In the genomic region with DNA sequence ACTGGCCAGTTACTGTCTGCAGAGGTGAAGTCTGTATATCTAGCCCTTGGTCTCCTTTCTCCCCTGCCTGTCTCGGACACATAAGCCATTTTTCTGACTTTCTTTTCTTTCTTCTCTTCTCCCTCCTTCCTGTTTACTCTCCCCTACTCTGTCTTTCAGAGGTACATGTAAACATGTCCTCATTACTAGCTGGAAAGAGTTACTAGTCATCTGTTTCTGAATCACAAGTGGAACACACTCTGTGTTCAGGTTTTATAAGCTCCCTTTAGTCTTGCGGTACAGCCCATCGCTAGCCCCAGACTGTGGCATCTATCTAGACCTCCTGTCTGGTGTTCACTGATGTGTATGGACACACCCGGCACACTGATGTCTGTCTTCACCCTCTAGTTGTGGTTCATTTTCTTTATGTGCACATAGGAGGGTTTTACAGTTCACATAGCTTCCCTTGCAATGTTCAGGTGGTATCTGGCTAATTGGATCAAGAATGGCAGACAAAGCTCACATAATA, we compare ENCODE assay signal across 16 mouse cellular contexts. TPM values are rescaled to one million over a fixed set of nuclear protein-coding genes. Genes with fewer than 3 reads are reported as not detected.
DNase-seq lines count a peak whose midpoint lies in the region; ATAC-seq lines count a peak whose summit lies in the region.
"Had no signal": no experiment of that assay in that cellular context is flagged by ENCODE, and none has a peak within 500 bp of the region (broad histone marks: within the 10 kb centered on the region; RNA-seq: fewer than 3 reads in every experiment).

No protein-coding gene starts in this region.

- H3K36me3 ChIP-seq in megakaryocyte, embryonic 14.5 days (replicated peaks; ENCODE audit: low read length) = peaks cover 50% of the 10 kb centered on the region

- peak overlapping the region; percentile 59 for H3K4me3 ChIP-seq in megakaryocyte, embryonic 14.5 days (replicated peaks)
- H3K4me3 ChIP-seq: forebrain, embryonic 12.5 days; heart, embryonic 10.5 days had no signal

- peaks cover 79% of the 10 kb centered on the region for H3K4me1 ChIP-seq in megakaryocyte, embryonic 14.5 days

- intact Hi-C loops in left cerebral cortex, postnatal 25 days (cut with DNase I) = no loop called here

- no peaks in the 10 kb centered on the region for H3K9me3 ChIP-seq in megakaryocyte, embryonic 14.5 days
- H3K9me3 ChIP-seq: forebrain, embryonic 12.5 days; heart, embryonic 10.5 days had no signal

- no peaks in the 10 kb centered on the region for H3K27me3 ChIP-seq in megakaryocyte, embryonic 14.5 days (replicated peaks)
- H3K27me3 ChIP-seq: forebrain, embryonic 12.5 days; Patski had no signal

- DNase-seq in liver = peak; percentile 25
- no peak for DNase-seq in thymus, postnatal 14 days
- DNase-seq in left cerebral cortex, postnatal 25 days (ENCODE audit: low spot score in 2 of 2) = no peak
- DNase-seq: adrenal gland, adult 2 months; cerebellum, adult 9-11 months; gastrocnemius, postnatal 10 days; heart, postnatal 36 days; right cerebral cortex, postnatal 14 days; thymus, adult 18-20 months had no signal

- ATAC-seq in megakaryocyte, adult 5-6 weeks (ENCODE audit: poor library complexity, severe bottlenecking) = no peak
- ATAC-seq in common myeloid progenitor, adult 5-6 weeks (replicated peaks; ENCODE audit: low read depth, poor library complexity, severe bottlenecking) = 0 out of 2 replicates have a peak, but pooled peaks have one; percentile 18
- peak; percentile 79 for ATAC-seq in megakaryocyte-erythroid progenitor cell, adult 5-6 weeks (replicated peaks; ENCODE audit: low FRiP score, low TSS enrichment, poor library complexity, severe bottlenecking)
- ATAC-seq: Patski had no signal

RNA-seq across cellular contexts. Expression of a gene that starts 12.3 kb away (rescaled TPM):
- polyA plus RNA-seq in megakaryocyte, embryonic 14.5 days (2012; ENCODE audit: insufficient read depth, low replicate concordance) = 32.4 and 80.9 TPM in 2 replicates
- total RNA-seq in megakaryocyte, adult 5-6 weeks (2015) = 37.4 and 50.0 TPM in 2 replicates
- 55.5 and 74.5 TPM in 2 replicates for total RNA-seq in megakaryocyte, adult 5-6 weeks (2017)
- 44.4 and 47.0 TPM in 2 replicates for total RNA-seq in common myeloid progenitor, adult 5-6 weeks (2017)
- 39.4 and 53.2 TPM in 2 replicates for total RNA-seq in megakaryocyte-erythroid progenitor cell, adult 5-6 weeks (2014; fragmentation: Nextera tagmentation)
- total RNA-seq in megakaryocyte-erythroid progenitor cell, adult 5-6 weeks (2017) = 33.3 and 57.3 TPM in 2 replicates
- total RNA-seq in left cerebral cortex, postnatal 25 days (2021) = 10 to 100 TPM; 32.7 to 42.0 TPM

RNA-seq across cellular contexts. Expression of a gene that starts 23.6 kb away (rescaled TPM):
- polyA plus RNA-seq in megakaryocyte, embryonic 14.5 days (2012; ENCODE audit: insufficient read depth, low replicate concordance) = 23.2 and 31.2 TPM in 2 replicates
- 16.1 and 16.2 TPM in 2 replicates for total RNA-seq in megakaryocyte, adult 5-6 weeks (2015)
- 8.7 and 12.6 TPM in 2 replicates for total RNA-seq in megakaryocyte, adult 5-6 weeks (2017)
- 33.9 and 41.5 TPM in 2 replicates for total RNA-seq in common myeloid progenitor, adult 5-6 weeks (2017)
- 78.1 and 79.8 TPM in 2 replicates for total RNA-seq in megakaryocyte-erythroid progenitor cell, adult 5-6 weeks (2014; fragmentation: Nextera tagmentation)
- total RNA-seq in megakaryocyte-erythroid progenitor cell, adult 5-6 weeks (2017) = 46.1 and 50.2 TPM in 2 replicates
- total RNA-seq in left cerebral cortex, postnatal 25 days (2021) = 10 to 100 TPM; 34.2 to 36.8 TPM

RNA-seq across cellular contexts. Expression of a gene that starts 45.4 kb away (rescaled TPM):
- 0.43 TPM in 1 of 2 replicates, not detected in the other for polyA plus RNA-seq in megakaryocyte, embryonic 14.5 days (2012; ENCODE audit: insufficient read depth, low replicate concordance)
- total RNA-seq in megakaryocyte, adult 5-6 weeks (2015) = 1.6 and 2.0 TPM in 2 replicates
- total RNA-seq in megakaryocyte, adult 5-6 weeks (2017) = 1.7 and 2.4 TPM in 2 replicates
- total RNA-seq in common myeloid progenitor, adult 5-6 weeks (2017) = 6.9 and 7.9 TPM in 2 replicates
- 30.2 TPM in 2 replicates for total RNA-seq in megakaryocyte-erythroid progenitor cell, adult 5-6 weeks (2014; fragmentation: Nextera tagmentation)
- 18.4 and 30.4 TPM in 2 replicates for total RNA-seq in megakaryocyte-erythroid progenitor cell, adult 5-6 weeks (2017)
- 1 to 10 TPM; 4.1 to 4.3 TPM for total RNA-seq in left cerebral cortex, postnatal 25 days (2021)
